Mouse (Mus musculus) CH12.LX (cell line): ENCODE measurements around the gene Spin1. TPM values are rescaled to one million over a fixed set of nuclear protein-coding genes. Genes with fewer than 3 reads are reported as not detected.

Source experiments
- DNase-seq: peaks from one replicate; pipeline ENCODE4 v3.0.0-alpha.2; 2013; ENCODE audit errors: extremely low read depth
- H3K27ac ChIP-seq: 2 replicates; pipeline ENCODE4 v1.5.1; 2012; ENCODE audit warnings: low read depth, mild to moderate bottlenecking, control low read depth, moderate library complexity; ENCODE audit not compliant: insufficient read depth
- H3K27me3 ChIP-seq: replicated peaks from 2 replicates; pipeline ENCODE3; 2012; ENCODE audit warnings: inconsistent platforms
- H3K36me3 ChIP-seq, 2 experiments: replicated peaks in 1 of 2; 2 replicates each; pipeline versions ENCODE3 to v1.6.1; 2012; ENCODE audit warnings: inconsistent platforms in 1 of 2, low read length in 1 of 2, mild to moderate bottlenecking in 1 of 2, mixed read lengths in 1 of 2, moderate library complexity in 1 of 2; ENCODE audit not compliant: control insufficient read depth in 1 of 2, insufficient read depth in 1 of 2
- H3K4me1 ChIP-seq, 2 experiments: 2 replicates each; pipeline ENCODE4 v1.6.1; 2012; ENCODE audit warnings: inconsistent platforms in 1 of 2, moderate library complexity in 1 of 2; ENCODE audit not compliant: insufficient read depth in 2 of 2, control insufficient read depth in 1 of 2
- H3K4me2 ChIP-seq: 2 replicates; pipeline ENCODE4 v1.6.1; 2012; ENCODE audit warnings: low read depth, mild to moderate bottlenecking, control low read depth; ENCODE audit not compliant: poor library complexity, insufficient read depth, severe bottlenecking
- H3K4me3 ChIP-seq, 3 experiments: fragments of 150-350 bp in 1 of 3; sonication (generic) in 1 of 3; replicated peaks in 1 of 3; 2 replicates each; pipeline versions ENCODE3 to v1.5.1; 2011 to 2012; ENCODE audit warnings: low read depth in 2 of 3, low read length in 2 of 3, mild to moderate bottlenecking in 2 of 3, moderate library complexity in 2 of 3, control low read depth in 1 of 3, improper control_type of control experiment in 1 of 3, inconsistent platforms in 1 of 3, mixed read lengths in 1 of 3; ENCODE audit not compliant: poor library complexity in 1 of 3
- H3K79me2 ChIP-seq: replicated peaks from 2 replicates; pipeline ENCODE4 v1.6.1; 2012; ENCODE audit warnings: mild to moderate bottlenecking, moderate library complexity; ENCODE audit not compliant: control insufficient read depth, poor library complexity, insufficient read depth, severe bottlenecking; ENCODE audit errors: extremely low read depth
- H3K9ac ChIP-seq: 2 replicates; pipeline ENCODE4 v1.6.1; 2012; ENCODE audit warnings: low read depth, mild to moderate bottlenecking, control low read depth, moderate library complexity; ENCODE audit not compliant: insufficient read depth
- H3K9me3 ChIP-seq: replicated peaks from 2 replicates; pipeline ENCODE3; 2012; ENCODE audit warnings: low read length, inconsistent platforms, mixed read lengths
- CHD1 ChIP-seq: IDR thresholded peaks from 2 replicates; pipeline ENCODE4 v1.6.1; 2012; ENCODE audit warnings: low read depth, low read length, improper control_type of control experiment, inconsistent platforms
- CHD2 ChIP-seq: IDR thresholded peaks from 2 replicates; pipeline ENCODE4 v1.6.1; 2011; ENCODE audit warnings: low read length, improper control_type of control experiment
- CTCF ChIP-seq, 2 experiments: IDR thresholded peaks in 1 of 2; conservative IDR thresholded peaks in 1 of 2; 2 replicates each; pipeline ENCODE4 v1.5.1; 2011 to 2012; ENCODE audit warnings: low read depth in 2 of 2, low read length in 2 of 2, improper control_type of control experiment in 1 of 2, inconsistent platforms in 1 of 2, mild to moderate bottlenecking in 1 of 2, moderate library complexity in 1 of 2
- GABPA ChIP-seq: IDR thresholded peaks from 2 replicates; pipeline ENCODE4 v1.6.1; 2012; ENCODE audit warnings: low read depth, low read length, improper control_type of control experiment, inconsistent platforms; ENCODE audit not compliant: insufficient replicate concordance
- HCFC1 ChIP-seq: IDR thresholded peaks from 2 replicates; pipeline ENCODE4 v1.6.1; 2012; ENCODE audit warnings: low read depth, mild to moderate bottlenecking, inconsistent platforms, low read length, improper control_type of control experiment
- IRF4 ChIP-seq: IDR thresholded peaks from 2 replicates; pipeline ENCODE4 v1.6.1; 2014; ENCODE audit warnings: low read depth, mild to moderate bottlenecking, inconsistent platforms, low read length, improper control_type of control experiment
- JUN ChIP-seq: IDR thresholded peaks from 2 replicates; pipeline ENCODE4 v1.6.1; 2011; ENCODE audit warnings: low read depth, mild to moderate bottlenecking, low read length, improper control_type of control experiment, moderate library complexity; ENCODE audit not compliant: insufficient read depth
- KAT2A ChIP-seq: IDR thresholded peaks from 2 replicates; pipeline ENCODE4 v1.6.1; 2012; ENCODE audit warnings: low read length, improper control_type of control experiment, inconsistent platforms; ENCODE audit not compliant: insufficient replicate concordance
- MAFK ChIP-seq: IDR thresholded peaks from 2 replicates; pipeline ENCODE4 v1.6.1; 2011; ENCODE audit warnings: low read length, improper control_type of control experiment; ENCODE audit not compliant: insufficient replicate concordance
- MEF2A ChIP-seq: IDR thresholded peaks from 2 replicates; pipeline ENCODE4 v1.6.1; 2014; ENCODE audit warnings: low read depth, mild to moderate bottlenecking, inconsistent platforms, low read length, improper control_type of control experiment, borderline replicate concordance
- MXI1 ChIP-seq: IDR thresholded peaks from 2 replicates; pipeline ENCODE4 v1.6.1; 2011; ENCODE audit warnings: mild to moderate bottlenecking, low read depth, low read length, improper control_type of control experiment
- MYC ChIP-seq: IDR thresholded peaks from 2 replicates; pipeline ENCODE4 v1.6.1; 2011; ENCODE audit warnings: low read depth, mild to moderate bottlenecking, improper control_type of control experiment, low read length
- NELFE ChIP-seq: IDR thresholded peaks from 2 replicates; pipeline ENCODE4 v1.6.1; 2011; ENCODE audit warnings: low read depth, low read length, improper control_type of control experiment
- PAX5 ChIP-seq: IDR thresholded peaks from 2 replicates; pipeline ENCODE4 v1.6.1; 2012; ENCODE audit warnings: low read length, inconsistent platforms, mixed read lengths
- POLR2A ChIP-seq: IDR thresholded peaks from 2 replicates; pipeline ENCODE4 v1.6.1; 2011; ENCODE audit warnings: low read depth, mild to moderate bottlenecking, improper control_type of control experiment, low read length
- POLR2AphosphoS2 ChIP-seq: IDR thresholded peaks from 2 replicates; pipeline ENCODE4 v1.6.1; 2011; ENCODE audit warnings: low read depth, low read length, improper control_type of control experiment
- RAD21 ChIP-seq: IDR thresholded peaks from 2 replicates; pipeline ENCODE4 v1.6.1; 2011; ENCODE audit warnings: low read depth, mild to moderate bottlenecking, low read length, improper control_type of control experiment, moderate library complexity
- SIN3A ChIP-seq: IDR thresholded peaks from 2 replicates; pipeline ENCODE4 v1.6.1; 2012; ENCODE audit warnings: low read length, improper control_type of control experiment, inconsistent platforms
- SMC3 ChIP-seq: IDR thresholded peaks from 2 replicates; pipeline ENCODE4 v1.6.1; 2011; ENCODE audit warnings: low read depth, low read length, improper control_type of control experiment
- TBP ChIP-seq: conservative IDR thresholded peaks from 2 replicates; pipeline ENCODE4 v1.6.1; 2011; ENCODE audit warnings: low read depth, low read length, improper control_type of control experiment
- UBTF ChIP-seq: IDR thresholded peaks from 2 replicates; pipeline ENCODE4 v1.6.1; 2012; ENCODE audit warnings: low read depth, mild to moderate bottlenecking, inconsistent platforms, low read length, improper control_type of control experiment, moderate library complexity
- USF2 ChIP-seq: conservative IDR thresholded peaks from 2 replicates; pipeline ENCODE4 v1.6.1; 2011; ENCODE audit warnings: low read depth, low read length, improper control_type of control experiment
- ZMIZ1 ChIP-seq: IDR thresholded peaks from 2 replicates; pipeline ENCODE4 v1.6.1; 2012; ENCODE audit warnings: low read depth, mild to moderate bottlenecking, inconsistent platforms, low read length, improper control_type of control experiment
- dilution Hi-C: fragments of 300-500 bp; cut with MboI; formaldehyde crosslinking; loops from 2 replicates; pipeline ENCODE4 v1.14.3; 2020; ENCODE audit warnings: low sequenced_read_pairs; ENCODE audit not compliant: extremely low pct_unique_long_range_greater_than_20kb, extremely low pct_ligation_motif_present
- in situ Hi-C: fragments of 300-500 bp; cut with MboI; formaldehyde crosslinking; loops from 3 replicates; pipeline ENCODE4 v1.14.3; 2019; ENCODE audit warnings: low sequenced_read_pairs, low pct_ligation_motif_present, low pct_unique_long_range_greater_than_20kb, mixed read lengths
- polyA plus RNA-seq: library from polyadenylated mRNA; unstranded; fragments of >175 nt; gene quantifications from 2 replicates; pipeline ENCODE4 v1.2.1, GENCODE M21; 2012; ENCODE audit warnings: low read depth; ENCODE audit not compliant: insufficient read length
- total RNA-seq, 2 experiments: library from RNA; depleted of rRNA; stranded (reverse); fragments of 300-350 nt in 1 of 2; fragments of >200 nt in 1 of 2; gene quantifications; 2 replicates each; pipeline ENCODE4 v1.2.3; 2012 to 2014

Gene Spin1
- total and polyA plus RNA-seq, 3 experiments = 15.2 to 37.8 (median 25.4) TPM

GRCm38 (mm10) chr13:51161672-51162071 is 61.0 kb downstream of the Spin1 start:
- Histone ChIP-seq H3K9me3 (peaks cover 9% of the 10 kb centered on the region), H3K27me3 (no peaks in the 10 kb centered on the region), H3K27ac (no peak overlapping the region), H3K9ac (no peak overlapping the region), H3K4me2 (no peak overlapping the region), H3K36me3 (peaks cover 0 to 10% of the 10 kb centered on the region in 2 experiments), H3K79me2 (no peaks in the 10 kb centered on the region), H3K4me3 (no peak overlapping the region), H3K4me1 (peaks cover 0 to 29% of the 10 kb centered on the region in 2 experiments; a peak in 2 of 4 replicates)
- in situ Hi-C loops (no loop called here), dilution Hi-C loops (no loop called here)
- DNase-seq = no peak
- TF ChIP-seq SIN3A (no peak), UBTF (no peak), MXI1 (no peak), CTCF (conservative IDR thresholded peaks at IDR 0.05 in 1 of 2, IDR thresholded peaks at IDR 0.05 in 1 of 2; ENCODE audit: low read depth in 2 of 2, low read length in 2 of 2) (no peak), TBP (no peak), RAD21 (no peak), POLR2AphosphoS2 (no peak), POLR2A (no peak), PAX5 (no peak), USF2 (no peak), IRF4 (no peak), MAFK (no peak), CHD2 (no peak), CHD1 (no peak), HCFC1 (no peak), MEF2A (no peak), NELFE (no peak), JUN (no peak)

DNA sequence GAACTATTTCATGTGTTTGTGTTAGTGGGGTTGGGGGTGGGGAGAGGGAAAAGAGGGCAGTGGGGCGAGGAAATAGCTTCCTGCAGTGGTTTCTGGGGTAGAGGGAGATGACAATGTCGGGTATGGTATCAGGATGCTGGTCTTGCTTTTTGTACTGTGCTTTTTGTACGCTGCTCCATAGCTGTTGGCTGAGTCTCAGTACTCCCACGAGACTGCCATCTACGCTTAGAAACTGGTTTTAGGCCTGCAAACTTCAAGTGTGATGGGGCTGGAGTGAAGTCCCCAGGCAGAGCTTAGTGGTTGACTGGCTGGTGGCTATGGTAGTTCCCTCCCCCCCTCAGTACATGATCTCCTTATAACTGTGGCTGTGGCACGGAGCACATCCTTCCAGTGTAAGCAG is 61.6 kb downstream of the Spin1 start:
- H3K9me3 ChIP-seq = peaks cover 9% of the 10 kb centered on the region
- no peak overlapping the region for H3K4me2 ChIP-seq
- peak; percentile 48 for DNase-seq
- in situ Hi-C loops (no loop called here), dilution Hi-C loops (no loop called here)
- no peaks in the 10 kb centered on the region for H3K27me3 ChIP-seq
- peaks cover 0 to 28% of the 10 kb centered on the region in 2 experiments; a peak in 2 of 4 replicates for H3K4me1 ChIP-seq
- no peak overlapping the region for H3K4me3 ChIP-seq
- no peaks in the 10 kb centered on the region for H3K79me2 ChIP-seq
- no peak overlapping the region for H3K9ac ChIP-seq
- H3K27ac ChIP-seq = no peak overlapping the region
- H3K36me3 ChIP-seq = peaks cover 0 to 8% of the 10 kb centered on the region in 2 experiments
- TF ChIP-seq CHD2 (no peak), RAD21 (no peak), SIN3A (no peak), POLR2AphosphoS2 (no peak), IRF4 (no peak), SMC3 (no peak), NELFE (no peak), KAT2A (no peak), JUN (no peak), PAX5 (no peak), ZMIZ1 (no peak), TBP (no peak), MYC (no peak), GABPA (no peak), MAFK (no peak)
